Mouse (Mus musculus) embryonic fibroblast, embryonic 13.5 days (primary cell): ENCODE measurements at regions not wholly inside any gene's neighbourhood (a gene's known extent, or its start where the extent isn't known, plus 50 kb on each side); places are given as distances from the start of the nearest gene placed in this dataset.

Experiments used
- CTCF ChIP-seq: IDR thresholded peaks from 2 replicates; pipeline ENCODE4 v1.5.1; 2011; ENCODE audit warnings: mild to moderate bottlenecking, control low read depth, low read length, moderate library complexity, borderline replicate concordance; ENCODE audit not compliant: insufficient read depth
- POLR2A ChIP-seq: IDR thresholded peaks from 2 replicates; pipeline ENCODE4 v1.6.1; 2011; ENCODE audit warnings: low read depth, mild to moderate bottlenecking, control low read depth, low read length, moderate library complexity

DNA sequence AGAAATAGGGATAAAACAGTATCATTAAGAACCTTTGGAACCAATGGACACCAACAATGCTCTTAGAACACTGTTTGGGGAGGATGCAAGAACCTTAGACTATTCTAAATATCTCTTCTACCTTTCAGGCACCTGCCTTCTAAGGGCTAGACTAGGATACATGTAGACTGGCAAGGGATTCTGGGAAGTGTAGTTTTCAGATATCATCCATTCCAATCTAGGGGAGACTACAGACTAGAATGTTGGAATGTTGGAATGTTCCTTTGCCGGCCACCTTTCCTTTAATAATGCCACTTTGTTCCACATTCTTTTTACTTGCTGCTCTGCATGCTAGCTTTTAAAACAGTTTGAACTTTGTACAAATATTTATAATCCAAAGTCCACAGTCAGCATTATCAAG, 261.1 kb upstream of the Cdh6 start:
- no peak for TF ChIP-seq POLR2A
- TF ChIP-seq CTCF: no peak
